Mouse (Mus musculus): ENCODE data around the gene Slc7a6.

DNA sequence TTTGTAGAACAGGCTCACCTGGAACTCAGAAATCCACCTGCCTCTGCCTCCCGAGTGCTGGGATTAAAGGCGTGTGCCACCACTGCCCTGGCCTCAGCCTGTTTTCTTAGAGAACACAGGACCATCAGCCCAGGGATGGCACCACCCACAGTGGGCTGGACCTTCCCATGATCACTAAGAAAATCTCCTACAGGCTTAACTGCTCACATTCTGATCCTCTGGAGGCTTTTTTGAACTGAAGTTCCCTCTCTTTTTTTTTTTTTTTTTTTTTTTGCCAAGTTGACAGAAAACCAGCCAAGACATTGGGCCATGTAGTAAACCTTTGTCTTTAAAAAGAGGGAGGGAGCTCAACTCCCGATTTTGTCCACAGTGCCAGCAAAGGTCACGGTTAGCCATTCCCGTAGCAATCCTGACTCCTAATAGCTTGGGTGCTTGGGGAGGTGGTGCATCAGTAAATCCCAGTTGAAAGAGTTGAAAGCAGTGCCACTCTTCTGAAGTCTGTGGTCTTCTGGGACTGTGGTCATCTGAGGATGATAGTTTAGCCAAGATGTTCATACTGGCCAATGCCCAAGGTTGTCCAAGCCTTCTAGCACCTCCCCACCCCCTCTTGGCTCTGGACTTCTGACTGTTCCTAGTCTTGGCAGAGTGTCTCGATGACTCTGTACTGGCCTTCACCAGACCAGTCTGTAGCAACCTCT is 20.6 kb upstream of the Slc7a6 start:
- TF ChIP-seq POLR2A (IDR thresholded peaks at IDR 0.05; ENCODE audit: control insufficient read depth, low read depth, low read length) (no peak), CTCF (IDR thresholded peaks at IDR 0.05; ENCODE audit: control insufficient read depth, insufficient read depth, insufficient replicate concordance, low read depth, low read length) (no peak)

Data from testis, adult 2 months (tissue).